Mouse (Mus musculus) heart, adult 9 months (tissue): ENCODE results near the gene Ifnar2.

Experiments used
- DNase-seq, 2 experiments: peaks; one replicate each; pipeline ENCODE4 v3.0.0; 2022; ENCODE audit warnings: low spot score in 2 of 2

The Ifnar2 gene

GRCm38 (mm10) chr16:91372577-91373472, at the start of gene Ifnar2:
TSS of gene Ifnar2 (plus strand) at chr16:91372783.
- peak; percentile 86 to 88 for DNase-seq

- no peak for DNase-seq
These were observed 45.0 kb upstream of the Ifnar2 start for GRCm38 (mm10) chr16:91327605-91328004.

- DNase-seq = no peak
These were observed 43.7 kb upstream of the Ifnar2 start for GRCm38 (mm10) chr16:91328922-91329321.

- no peak for DNase-seq
These were observed 42.1 kb upstream of the Ifnar2 start for GRCm38 (mm10) chr16:91330496-91330895.

- DNase-seq = no peak
These were observed 41.4 kb upstream of the Ifnar2 start for GRCm38 (mm10) chr16:91331153-91331552.

- no peak for DNase-seq
These were observed 39.7 kb upstream of the Ifnar2 start for GRCm38 (mm10) chr16:91332880-91333279.

- no peak for DNase-seq
These were observed 38.2 kb upstream of the Ifnar2 start for GRCm38 (mm10) chr16:91334190-91334893.

- no peak for DNase-seq
These were observed 35.8 kb upstream of the Ifnar2 start for GRCm38 (mm10) chr16:91336753-91337152.

- no peak for DNase-seq
These were observed 35.1 kb upstream of the Ifnar2 start for GRCm38 (mm10) chr16:91337480-91337879.

GRCm38 (mm10) chr16:91346491-91346890, 26.1 kb upstream of the Ifnar2 start:
- no peak for DNase-seq

- DNase-seq = no peak
These were observed 24.9 kb upstream of the Ifnar2 start for GRCm38 (mm10) chr16:91347491-91348263.

- DNase-seq = no peak
These were observed 24.4 kb upstream of the Ifnar2 start for GRCm38 (mm10) chr16:91348264-91348565.

GRCm38 (mm10) chr16:91348588-91349330, 23.8 kb upstream of the Ifnar2 start:
- DNase-seq = no peak

GRCm38 (mm10) chr16:91352084-91352562, 20.5 kb upstream of the Ifnar2 start:
- DNase-seq = peak in 1 of 2 experiments; percentile 43

GRCm38 (mm10) chr16:91352749-91353148, 19.8 kb upstream of the Ifnar2 start:
- DNase-seq = no peak

- DNase-seq = no peak
These were observed 19.4 kb upstream of the Ifnar2 start for GRCm38 (mm10) chr16:91353177-91353576.

- DNase-seq = no peak
These were observed 18.9 kb upstream of the Ifnar2 start for GRCm38 (mm10) chr16:91353638-91354037.

GRCm38 (mm10) chr16:91354599-91354998, 18.0 kb upstream of the Ifnar2 start:
- DNase-seq = peak in 1 of 2 experiments; percentile 45

GRCm38 (mm10) chr16:91355160-91355559, 17.4 kb upstream of the Ifnar2 start:
- peak in 1 of 2 experiments; percentile 68 for DNase-seq

- no peak for DNase-seq
These were observed 15.6 kb upstream of the Ifnar2 start for GRCm38 (mm10) chr16:91356760-91357525.

GRCm38 (mm10) chr16:91357526-91357900, 15.1 kb upstream of the Ifnar2 start:
- DNase-seq = no peak
